Mouse (Mus musculus) heart, postnatal 0 days (tissue): ENCODE results near the gene Bud13. TPM values are rescaled to one million over a fixed set of nuclear protein-coding genes. Genes with fewer than 3 reads are reported as not detected.

ENCODE experiments used
- ATAC-seq: fragments of 200-750 bp; cut with Nextera tagmentation; 2 replicates; pipeline ENCODE4 v1.8.0; 2017; ENCODE audit warnings: low read depth, moderate number of reproducible peaks, moderate library complexity; ENCODE audit not compliant: insufficient read depth
- DNase-seq: peaks from one replicate; pipeline ENCODE4 v3.0.0-alpha.2; 2016; ENCODE audit warnings: low spot score
- H3K27ac ChIP-seq: fragments of 300-500 bp; sonication (generic); 2 replicates; pipeline ENCODE4 v1.5.1; 2014; ENCODE audit warnings: low read depth, mild to moderate bottlenecking
- H3K27me3 ChIP-seq: fragments of 300-500 bp; sonication (generic); 2 replicates; pipeline ENCODE4 v1.6.1; 2014; ENCODE audit warnings: low read length, mixed read lengths; ENCODE audit not compliant: control insufficient read depth, insufficient read depth
- H3K36me3 ChIP-seq: fragments of 300-500 bp; sonication (generic); replicated peaks from 2 replicates; pipeline ENCODE4 v1.6.1; 2014; ENCODE audit warnings: low read length, mixed read lengths; ENCODE audit not compliant: control insufficient read depth, insufficient read depth
- H3K4me1 ChIP-seq: fragments of 300-500 bp; sonication (generic); 2 replicates; pipeline ENCODE4 v1.6.1; 2014; ENCODE audit warnings: antibody characterized with exemption; ENCODE audit not compliant: control insufficient read depth, insufficient read depth
- H3K4me2 ChIP-seq: fragments of 300-500 bp; sonication (generic); 2 replicates; pipeline ENCODE4 v1.6.1; 2014; ENCODE audit warnings: low read depth, mild to moderate bottlenecking, low read length, moderate library complexity
- H3K4me3 ChIP-seq: fragments of 300-500 bp; sonication (generic); 2 replicates; pipeline ENCODE4 v1.5.1; 2014; ENCODE audit warnings: low read depth, low read length
- H3K9ac ChIP-seq: fragments of 300-500 bp; sonication (generic); replicated peaks from 2 replicates; pipeline ENCODE4 v1.6.1; 2014; ENCODE audit warnings: low read depth, low read length, mixed read lengths
- H3K9me3 ChIP-seq: fragments of 300-500 bp; sonication (generic); replicated peaks from 2 replicates; pipeline ENCODE4 v1.6.1; 2016; ENCODE audit warnings: low read length; ENCODE audit not compliant: control insufficient read depth
- CTCF ChIP-seq: IDR thresholded peaks from 2 replicates; pipeline ENCODE4 v1.5.1; 2016; ENCODE audit warnings: antibody characterized with exemption, control low read depth, low read depth
- EP300 ChIP-seq: IDR thresholded peaks from 2 replicates; pipeline ENCODE4 v1.6.1; 2016; ENCODE audit warnings: antibody characterized with exemption, low read depth
- WGBS: fragments of 180-500 bp; shearing (Covaris S2); extraction: QIAGEN DNeasy Blood & Tissue Kit; methylation state at CpG from one replicate; pipeline ENCODE4 v1.1.7; 2014; 5-methylcytosine and 5-hydroxymethylcytosine counted together
- polyA plus RNA-seq: library from polyadenylated mRNA; unstranded; fragments of >200 nt; fragmentation: Nextera tagmentation; extraction: Ambion mirVana; gene quantifications from 2 replicates; pipeline ENCODE4 v1.2.1, GENCODE M21; 2015
- total RNA-seq: library from RNA; depleted of rRNA; stranded (reverse); fragments of >200 nt; gene quantifications from 2 replicates; pipeline ENCODE4 v1.2.3, GENCODE M21; 2014; ENCODE audit warnings: low replicate concordance

Gene Bud13
- total and polyA plus RNA-seq, 2 experiments from 2014 or later = 7.6 to 12.0 TPM

DNA sequence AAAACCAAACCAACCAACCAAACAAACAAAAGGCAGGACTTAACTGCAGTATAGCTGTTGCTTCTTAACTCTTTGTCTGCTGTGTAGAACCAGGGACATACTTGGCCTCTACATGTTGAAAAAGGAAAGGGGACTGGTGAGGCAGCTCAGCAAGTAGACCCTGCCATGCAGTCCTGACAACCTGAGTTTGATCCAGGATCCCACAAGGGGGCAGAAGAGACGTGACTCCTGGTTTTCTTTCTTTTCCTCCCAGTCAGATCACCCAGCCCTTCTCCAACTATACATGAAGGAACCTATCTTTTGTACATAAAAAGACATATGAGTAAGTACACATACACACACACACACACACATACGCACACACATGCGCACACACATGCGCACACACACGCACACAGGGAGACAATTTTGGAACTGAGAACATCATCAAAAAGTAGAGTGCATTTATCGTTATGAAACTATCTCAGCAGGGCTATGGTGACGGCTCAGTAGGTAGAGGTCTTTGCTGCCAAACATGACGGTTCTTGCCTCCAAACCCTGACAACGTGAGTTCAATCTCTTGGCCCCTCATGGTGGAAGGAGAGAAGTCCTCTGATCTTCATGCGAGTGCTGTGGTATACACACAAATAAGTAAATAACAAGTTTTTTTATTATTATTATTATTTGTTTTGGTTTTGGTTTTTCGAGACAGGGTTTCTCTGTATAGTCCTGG lies 44.0 kb downstream of the Bud13 start:
- Histone ChIP-seq H3K4me3 (no peak overlapping the region), H3K9me3 (no peaks in the 10 kb centered on the region), H3K36me3 (no peaks in the 10 kb centered on the region), H3K9ac (no peak overlapping the region), H3K4me1 (peaks cover 10% of the 10 kb centered on the region; the same call in 1 of the 2 replicates), H3K27me3 (no peaks in the 10 kb centered on the region), H3K27ac (no peak overlapping the region), H3K4me2 (no peak overlapping the region)
- TF ChIP-seq EP300 = no peak
- TF ChIP-seq CTCF = no peak
- no peak for ATAC-seq
- WGBS = 89% methylated on average over 11 of the region's 11 CpGs
- no peak for DNase-seq

DNA sequence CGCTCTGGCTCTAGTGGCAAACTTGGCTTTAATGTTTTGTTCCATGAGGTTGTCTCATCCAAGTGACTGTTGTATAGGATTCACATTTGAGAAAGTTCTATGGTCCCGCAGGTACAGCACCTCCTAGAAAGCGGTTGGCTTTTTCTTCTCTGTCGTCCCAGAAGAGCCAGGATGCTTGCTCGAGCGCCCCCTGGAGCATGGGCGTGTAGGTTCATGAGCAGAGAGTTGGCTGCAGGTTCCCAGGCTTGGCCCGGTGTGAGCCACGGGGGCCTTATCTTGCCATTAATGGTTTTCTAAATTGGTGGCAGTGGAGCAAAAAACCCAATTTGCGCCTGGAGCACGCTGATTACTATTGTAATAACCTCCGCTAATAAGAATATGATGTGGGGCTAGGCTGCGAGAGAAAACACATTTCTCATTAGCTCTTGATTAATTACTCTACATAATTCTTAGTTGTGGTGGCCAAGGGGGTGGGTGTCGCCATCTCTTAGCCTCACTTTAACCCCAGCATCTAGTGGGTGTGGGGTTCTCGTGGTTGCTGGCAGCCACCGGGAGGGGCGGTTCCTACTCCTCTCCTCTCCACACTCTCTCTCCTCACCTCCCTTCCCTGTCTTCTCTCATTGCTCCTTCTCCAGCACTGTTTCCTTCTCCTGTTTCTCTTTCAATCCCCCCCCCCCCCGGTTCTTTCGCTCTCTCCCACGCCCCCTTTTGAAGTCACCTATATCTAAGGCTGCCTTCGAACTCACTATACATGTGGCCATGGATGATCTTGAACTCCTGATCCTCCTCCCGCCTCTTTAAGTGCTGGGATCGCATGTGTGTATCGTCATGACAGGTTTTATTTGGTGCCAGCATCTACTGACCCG lies 45.1 kb downstream of the Bud13 start:
- no peak for ATAC-seq
- no peak overlapping the region for H3K27ac ChIP-seq
- no peaks in the 10 kb centered on the region for H3K9me3 ChIP-seq
- TF ChIP-seq EP300 = no peak
- TF ChIP-seq CTCF = no peak; the same call in 1 of the 2 replicates
- H3K9ac ChIP-seq = peak overlapping the region; percentile 42; the same call in 1 of the 2 replicates
- peak overlapping the region; percentile 38 for H3K4me3 ChIP-seq
- H3K36me3 ChIP-seq = no peaks in the 10 kb centered on the region
- 77% methylated on average over 25 of the region's 25 CpGs for WGBS
- no peaks in the 10 kb centered on the region for H3K27me3 ChIP-seq
- DNase-seq = no peak
- peaks cover 10% of the 10 kb centered on the region; the same call in 1 of the 2 replicates for H3K4me1 ChIP-seq
- peak overlapping the region; percentile 64 for H3K4me2 ChIP-seq

DNA sequence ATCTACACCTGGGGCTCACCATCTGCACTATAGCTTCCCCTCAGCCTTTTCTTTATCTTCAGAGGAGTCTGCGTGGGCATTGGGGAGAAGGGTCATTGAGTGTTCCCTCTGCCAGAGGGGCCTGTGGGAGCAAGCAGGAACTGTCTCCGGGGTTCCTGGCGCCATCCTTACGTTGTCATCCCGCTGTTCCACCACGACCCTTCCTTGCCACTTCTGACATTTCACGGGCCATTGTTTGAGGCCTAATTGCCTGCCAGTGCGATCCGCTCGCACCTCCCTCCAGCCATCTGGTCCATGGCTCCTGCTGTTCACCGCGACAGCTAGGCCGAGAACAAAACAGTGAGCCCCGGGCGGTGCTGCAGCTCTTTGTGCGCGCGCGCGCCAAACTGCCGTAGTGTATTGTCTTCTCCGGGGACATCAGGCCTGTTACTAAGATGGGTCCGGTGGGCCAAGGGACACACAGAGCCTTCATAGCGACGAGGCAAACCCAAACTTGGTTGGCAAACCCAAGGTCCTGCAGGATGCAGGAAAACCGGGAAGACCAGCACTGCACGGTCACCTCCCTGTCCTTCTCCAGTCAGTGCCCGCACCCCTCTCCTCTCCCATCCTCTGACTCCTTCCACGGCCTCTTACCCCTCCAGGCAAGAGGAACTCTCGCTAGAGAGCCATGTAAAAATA lies 45.9 kb downstream of the Bud13 start:
- peak; percentile 37 for ATAC-seq
- Histone ChIP-seq H3K36me3 (no peaks in the 10 kb centered on the region), H3K27me3 (no peaks in the 10 kb centered on the region), H3K9me3 (no peaks in the 10 kb centered on the region), H3K4me3 (peak overlapping the region; percentile 38), H3K27ac (peak overlapping the region; percentile 27; the same call in 1 of the 2 replicates), H3K4me2 (peak overlapping the region; percentile 64), H3K4me1 (peaks cover 10% of the 10 kb centered on the region; the same call in 1 of the 2 replicates), H3K9ac (peak overlapping the region; percentile 42)
- no peak for TF ChIP-seq CTCF
- no peak for TF ChIP-seq EP300
- no peak for DNase-seq
- WGBS = 8% methylated on average over 30 of the region's 30 CpGs

DNA sequence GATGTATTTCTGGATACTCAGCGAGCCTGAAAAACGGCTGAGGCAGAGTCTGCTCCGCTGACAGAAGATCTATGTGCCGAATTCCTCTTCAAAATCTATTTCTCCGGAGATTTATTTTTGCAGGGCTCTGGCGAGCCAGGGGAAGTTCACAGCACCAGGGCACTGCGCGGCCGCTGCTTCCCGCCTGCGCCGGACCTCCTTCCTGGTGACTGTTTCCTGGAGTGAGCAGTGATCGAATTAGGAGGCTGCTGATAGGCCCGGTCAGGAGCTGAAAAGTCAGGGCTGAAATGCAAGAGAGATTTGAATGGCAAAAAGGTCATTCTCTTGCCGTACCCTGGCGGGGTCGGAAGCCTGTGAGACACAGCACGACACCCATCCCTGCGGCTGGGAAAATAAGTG lies 46.4 kb downstream of the Bud13 start:
- peak overlapping the region; percentile 64 for H3K4me2 ChIP-seq
- 0 out of 2 replicates have a peak, but pooled peaks cover 3% of the 10 kb centered on the region for H3K27me3 ChIP-seq
- WGBS = 4% methylated on average over 19 of the region's 19 CpGs
- no peak for TF ChIP-seq EP300
- no peak for TF ChIP-seq CTCF
- H3K9me3 ChIP-seq = no peaks in the 10 kb centered on the region
- peaks cover 10% of the 10 kb centered on the region; the same call in 1 of the 2 replicates for H3K4me1 ChIP-seq
- no peaks in the 10 kb centered on the region for H3K36me3 ChIP-seq
- H3K9ac ChIP-seq = peak overlapping the region; percentile 42
- peak overlapping the region; percentile 27; the same call in 1 of the 2 replicates for H3K27ac ChIP-seq
- DNase-seq = no peak
- peak overlapping the region; percentile 38 for H3K4me3 ChIP-seq
- ATAC-seq = peak; percentile 68

DNA sequence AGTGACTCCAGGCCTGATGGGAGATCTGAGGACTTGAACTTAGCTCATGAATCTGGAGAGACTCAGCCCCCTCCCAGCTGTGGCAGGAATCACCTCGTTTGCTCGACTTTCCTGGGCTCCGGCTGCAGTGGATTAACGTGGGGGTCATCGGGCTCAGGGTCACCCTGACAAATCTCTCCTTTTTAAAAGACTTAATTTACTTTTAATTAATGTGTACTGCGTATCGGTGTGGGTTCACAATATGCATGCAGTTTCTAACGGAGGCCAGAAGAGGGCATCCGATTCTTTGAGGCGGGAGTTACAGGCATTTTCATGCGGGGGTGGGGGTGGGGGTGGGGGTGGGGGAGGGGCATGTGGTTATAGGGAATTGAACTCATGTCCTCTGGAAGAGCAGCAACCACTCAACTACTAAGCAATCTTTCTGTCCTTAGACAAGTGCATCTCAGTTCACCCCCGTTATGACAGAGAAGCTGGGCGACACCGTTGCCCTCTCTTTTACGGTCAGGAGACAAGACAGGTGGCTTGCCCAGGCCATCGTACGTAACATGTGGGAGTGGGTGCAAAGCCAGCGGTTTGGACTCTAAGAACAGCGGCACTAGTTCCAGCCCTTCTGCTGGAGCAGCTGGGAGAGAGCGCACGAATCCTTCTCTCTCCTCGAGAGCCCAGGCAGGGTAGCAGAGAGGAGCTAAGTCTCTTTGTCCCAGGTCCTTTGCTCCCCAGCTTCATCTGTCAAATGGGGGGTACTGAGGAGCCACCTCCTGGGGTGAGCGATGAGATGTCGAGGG lies 47.2 kb downstream of the Bud13 start:
- peak overlapping the region; percentile 38; the same call in 1 of the 2 replicates for H3K4me3 ChIP-seq
- H3K4me2 ChIP-seq = peak overlapping the region; percentile 64; the same call in 1 of the 2 replicates
- 22% methylated on average over 24 of the region's 24 CpGs for WGBS
- peaks cover 10% of the 10 kb centered on the region; the same call in 1 of the 2 replicates for H3K27me3 ChIP-seq
- H3K9ac ChIP-seq = no peak overlapping the region
- H3K4me1 ChIP-seq = peaks cover 10% of the 10 kb centered on the region; the same call in 1 of the 2 replicates
- no peaks in the 10 kb centered on the region for H3K36me3 ChIP-seq
- ATAC-seq (no peak), DNase-seq (no peak)
- H3K27ac ChIP-seq = no peak overlapping the region
- H3K9me3 ChIP-seq = no peaks in the 10 kb centered on the region
- TF ChIP-seq EP300 (no peak), CTCF (no peak)
